Mouse (Mus musculus) erythroblast, embryonic 14.5 days (primary cell): Measurements from ENCODE around the gene Arhgef12. TPM values are rescaled to one million over a fixed set of nuclear protein-coding genes. Genes with fewer than 3 reads are reported as not detected.

Experiments
- H3K27me3 ChIP-seq: 2 replicates; pipeline ENCODE4 v1.6.1; 2012; ENCODE audit warnings: inconsistent platforms; ENCODE audit not compliant: control insufficient read depth
- H3K36me3 ChIP-seq: 2 replicates; pipeline ENCODE4 v1.6.1; 2012; ENCODE audit warnings: mild to moderate bottlenecking, inconsistent platforms; ENCODE audit not compliant: control insufficient read depth
- H3K4me1 ChIP-seq: 2 replicates; pipeline ENCODE4 v1.6.1; 2012; ENCODE audit warnings: inconsistent platforms; ENCODE audit not compliant: control insufficient read depth
- H3K4me3 ChIP-seq: replicated peaks from 2 replicates; pipeline ENCODE3; 2012; ENCODE audit warnings: moderate library complexity, mild to moderate bottlenecking, inconsistent platforms
- H3K9me3 ChIP-seq: 2 replicates; pipeline ENCODE4 v1.6.1; 2012; ENCODE audit warnings: low read length, inconsistent platforms, mixed read lengths; ENCODE audit not compliant: control insufficient read depth
- GATA1 ChIP-seq: IDR thresholded peaks from 2 replicates; pipeline ENCODE4 v1.6.1; 2012; ENCODE audit warnings: low read length, inconsistent platforms, mixed read lengths
- TAL1 ChIP-seq: IDR thresholded peaks from 3 replicates; pipeline ENCODE4 v1.6.1; 2012; ENCODE audit warnings: low read length, inconsistent platforms, mixed read lengths
- polyA plus RNA-seq: library from polyadenylated mRNA; stranded (reverse); fragments of >175 nt; gene quantifications from 2 replicates; pipeline ENCODE4 v1.2.3, GENCODE M21; 2012

Arhgef12 gene
- polyA plus RNA-seq = 1.4 and 1.8 TPM in 2 replicates

- Histone ChIP-seq H3K4me1 (peaks cover 57% of the 10 kb centered on the region), H3K4me3 (peak within 1 kb of the TSS; percentile 88), H3K9me3 (no peaks in the 10 kb centered on the region; the same call in 1 of the 2 replicates), H3K36me3 (peaks cover 12% of the 10 kb centered on the region), H3K27me3 (peaks cover 62% of the 10 kb centered on the region)
- TF ChIP-seq TAL1 = no peak
- TF ChIP-seq GATA1 = no peak
Observed at GRCm38 (mm10) chr9:43107187-43107517, at the start of gene Arhgef12. TSS of gene Arhgef12 (minus strand) at chr9:43107239.

- TF ChIP-seq GATA1 (no peak), TAL1 (no peak)
- Histone ChIP-seq H3K4me1 (no peaks in the 10 kb centered on the region), H3K36me3 (no peaks in the 10 kb centered on the region), H3K27me3 (peaks cover 3% of the 10 kb centered on the region; the same call in 1 of the 2 replicates), H3K9me3 (no peaks in the 10 kb centered on the region), H3K4me3 (no peak overlapping the region)
Observed at GRCm38 (mm10) chr9:43155960-43156359, 48.9 kb upstream of the Arhgef12 start.

- H3K36me3 ChIP-seq = no peaks in the 10 kb centered on the region
Observed at GRCm38 (mm10) chr9:43151779-43152178, 44.7 kb upstream of the Arhgef12 start.

GRCm38 (mm10) chr9:43150957-43151356 is 43.9 kb upstream of the Arhgef12 start:
- no peak overlapping the region for H3K4me3 ChIP-seq
- H3K36me3 ChIP-seq = no peaks in the 10 kb centered on the region
- H3K27me3 ChIP-seq = peaks cover 7% of the 10 kb centered on the region
- no peak for TF ChIP-seq TAL1
- no peak for TF ChIP-seq GATA1
- no peaks in the 10 kb centered on the region for H3K4me1 ChIP-seq
- H3K9me3 ChIP-seq = no peaks in the 10 kb centered on the region

More at GRCm38 (mm10) chr9:43151779-43152178, 44.7 kb upstream of the Arhgef12 start:
- H3K9me3 ChIP-seq = no peaks in the 10 kb centered on the region
- H3K4me1 ChIP-seq = no peaks in the 10 kb centered on the region
- H3K27me3 ChIP-seq = peaks cover 7% of the 10 kb centered on the region
- H3K4me3 ChIP-seq = no peak overlapping the region
- no peak for TF ChIP-seq TAL1

- Histone ChIP-seq H3K27me3 (peaks cover 7% of the 10 kb centered on the region), H3K36me3 (no peaks in the 10 kb centered on the region), H3K4me1 (no peaks in the 10 kb centered on the region), H3K4me3 (no peak overlapping the region), H3K9me3 (no peaks in the 10 kb centered on the region)
- TF ChIP-seq TAL1 (no peak), GATA1 (no peak)
Observed at GRCm38 (mm10) chr9:43150075-43150474, 43.0 kb upstream of the Arhgef12 start.

- H3K4me3 ChIP-seq = no peak overlapping the region
- peaks cover 7% of the 10 kb centered on the region for H3K27me3 ChIP-seq
- TF ChIP-seq GATA1 (no peak), TAL1 (no peak)
- no peaks in the 10 kb centered on the region for H3K36me3 ChIP-seq
- H3K4me1 ChIP-seq = no peaks in the 10 kb centered on the region
- H3K9me3 ChIP-seq = no peaks in the 10 kb centered on the region
Observed at GRCm38 (mm10) chr9:43149498-43149897, 42.5 kb upstream of the Arhgef12 start.

GRCm38 (mm10) chr9:43145196-43145595 is 38.2 kb upstream of the Arhgef12 start:
- Histone ChIP-seq H3K4me1 (no peaks in the 10 kb centered on the region), H3K9me3 (no peaks in the 10 kb centered on the region), H3K27me3 (peaks cover 2% of the 10 kb centered on the region), H3K4me3 (no peak overlapping the region), H3K36me3 (no peaks in the 10 kb centered on the region)
- TF ChIP-seq GATA1 (no peak), TAL1 (no peak)

GRCm38 (mm10) chr9:43144206-43144810 is 37.3 kb upstream of the Arhgef12 start:
- Histone ChIP-seq H3K9me3 (no peaks in the 10 kb centered on the region), H3K4me1 (no peaks in the 10 kb centered on the region), H3K4me3 (no peak overlapping the region), H3K36me3 (no peaks in the 10 kb centered on the region), H3K27me3 (no peaks in the 10 kb centered on the region; the same call in 1 of the 2 replicates)
- TF ChIP-seq TAL1 (no peak), GATA1 (no peak)

GRCm38 (mm10) chr9:43141839-43142238 is 34.8 kb upstream of the Arhgef12 start:
- TF ChIP-seq GATA1 (no peak), TAL1 (no peak)
- H3K27me3 ChIP-seq = no peaks in the 10 kb centered on the region; the same call in 1 of the 2 replicates
- no peak overlapping the region for H3K4me3 ChIP-seq
- H3K4me1 ChIP-seq = no peaks in the 10 kb centered on the region
- H3K36me3 ChIP-seq = no peaks in the 10 kb centered on the region
- no peaks in the 10 kb centered on the region for H3K9me3 ChIP-seq

- Histone ChIP-seq H3K4me1 (peaks cover 19% of the 10 kb centered on the region), H3K36me3 (no peaks in the 10 kb centered on the region), H3K4me3 (no peak overlapping the region), H3K9me3 (no peaks in the 10 kb centered on the region), H3K27me3 (peaks cover 11% of the 10 kb centered on the region; the same call in 1 of the 2 replicates)
- TF ChIP-seq GATA1 (no peak), TAL1 (no peak)
Observed at GRCm38 (mm10) chr9:43133525-43133924, 26.5 kb upstream of the Arhgef12 start.
